8 mouse cellular contexts compared by ENCODE assay signal in the genomic region with DNA sequence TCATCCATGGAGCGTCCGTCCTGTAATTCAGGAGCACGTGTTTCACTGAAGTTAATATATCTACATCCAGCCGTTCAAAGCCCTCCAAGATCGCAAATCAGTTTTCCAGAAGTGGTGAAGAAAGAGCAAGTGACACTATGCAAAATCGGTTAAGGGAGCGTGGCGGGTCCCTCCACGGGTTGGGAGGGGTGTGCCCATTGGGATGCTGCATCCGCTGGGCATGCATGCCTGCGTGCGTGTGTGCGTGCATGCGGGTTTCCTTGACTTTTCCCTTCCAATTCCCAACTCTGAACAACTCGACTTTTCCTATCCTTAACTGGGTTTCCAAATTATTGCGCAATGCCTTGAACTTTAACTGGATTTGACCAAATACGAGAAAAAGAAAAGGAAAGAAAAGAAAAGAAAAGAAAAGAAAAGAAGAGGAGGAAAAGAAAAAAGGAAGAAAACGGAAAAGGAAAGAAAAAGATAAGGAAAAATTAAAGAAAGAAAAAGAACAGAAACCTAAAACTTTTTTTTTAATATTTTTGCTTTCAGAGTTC. TPM values are rescaled to one million over a fixed set of nuclear protein-coding genes. Genes with fewer than 3 reads are reported as not detected.
DNase-seq lines count a peak whose midpoint lies in the region; ATAC-seq and TF ChIP-seq lines count a peak whose summit lies in the region.

No protein-coding gene starts in this region.

- peaks cover 3% of the 10 kb centered on the region; the same call in 1 of the 2 replicates for H3K4me1 ChIP-seq in heart, embryonic 11.5 days (ENCODE audit: control insufficient read depth, insufficient read depth, low read length)
- H3K4me1 ChIP-seq in embryonic facial prominence, embryonic 14.5 days (ENCODE audit: control insufficient read depth, insufficient read depth, low read length) = peaks cover 7% of the 10 kb centered on the region
- peaks cover 6% of the 10 kb centered on the region; the same call in 1 of the 2 replicates for H3K4me1 ChIP-seq in hindbrain, postnatal 0 days (ENCODE audit: insufficient read depth, low read length)
- H3K4me1 ChIP-seq in midbrain, embryonic 14.5 days (ENCODE audit: control insufficient read depth, insufficient read depth, low read length) = peaks cover 13% of the 10 kb centered on the region; the same call in 1 of the 2 replicates

- WGBS in heart, embryonic 11.5 days (ENCODE audit: insufficient replicate concordance) = 7% methylated on average over 18 of the region's 18 CpGs
- 6% methylated on average over 18 of the region's 18 CpGs for whole genome bisulfite sequencing in embryonic facial prominence, embryonic 14.5 days
- 4% methylated on average over 18 of the region's 18 CpGs for WGBS in hindbrain, postnatal 0 days
- 6% methylated on average over 18 of the region's 18 CpGs for WGBS in midbrain, embryonic 14.5 days

- H3K9me3 ChIP-seq in heart, embryonic 11.5 days (replicated peaks; ENCODE audit: control insufficient read depth, low read length) = no peaks in the 10 kb centered on the region
- no peaks in the 10 kb centered on the region for H3K9me3 ChIP-seq in embryonic facial prominence, embryonic 14.5 days (ENCODE audit: control insufficient read depth, low read length)
- no peaks in the 10 kb centered on the region for H3K9me3 ChIP-seq in hindbrain, postnatal 0 days (ENCODE audit: low read length)
- H3K9me3 ChIP-seq in midbrain, embryonic 14.5 days (ENCODE audit: control insufficient read depth, low read length) = no peaks in the 10 kb centered on the region

- TF ChIP-seq CTCF in hindbrain, postnatal 0 days (IDR thresholded peaks at IDR 0.05; ENCODE audit: low read depth) = no peak

- H3K36me3 ChIP-seq in heart, embryonic 11.5 days (ENCODE audit: control insufficient read depth, insufficient read depth, low read length) = no peaks in the 10 kb centered on the region
- H3K36me3 ChIP-seq in embryonic facial prominence, embryonic 14.5 days (ENCODE audit: control insufficient read depth, insufficient read depth, low read length) = no peaks in the 10 kb centered on the region
- H3K36me3 ChIP-seq in hindbrain, postnatal 0 days (ENCODE audit: insufficient read depth, low read length) = no peaks in the 10 kb centered on the region
- no peaks in the 10 kb centered on the region for H3K36me3 ChIP-seq in midbrain, embryonic 14.5 days (ENCODE audit: control insufficient read depth, insufficient read depth, low read length)

- DNase-seq in heart, postnatal 10 days = no peak
- no peak for DNase-seq in embryonic facial prominence, embryonic 14.5 days (ENCODE audit: low spot score)
- DNase-seq in hindbrain, postnatal 0 days (ENCODE audit: low spot score) = no peak
- no peak for DNase-seq in midbrain, embryonic 14.5 days
- no peak for DNase-seq in retina, embryonic 14.5 days (ENCODE audit: low spot score)
- no peak for DNase-seq in retina, postnatal 1 day
- no peak for DNase-seq in layer of hippocampus, postnatal 14 days (ENCODE audit: low spot score in 2 of 2)

- intact Hi-C loops in heart, postnatal 10 days (cut with DNase I) = loop anchor here (2.0 to 10.0 kb wide), 6 partner anchors 57 to 1077 kb away; no protein-coding TSS in a partner anchor

- peak overlapping the region; percentile 91 for H3K4me2 ChIP-seq in heart, embryonic 11.5 days
- peak overlapping the region; percentile 84 for H3K4me2 ChIP-seq in embryonic facial prominence, embryonic 14.5 days (ENCODE audit: low read depth, low read length)
- peak overlapping the region; percentile 90 for H3K4me2 ChIP-seq in hindbrain, postnatal 0 days (ENCODE audit: low read depth, low read length)
- peak overlapping the region; percentile 92 for H3K4me2 ChIP-seq in midbrain, embryonic 14.5 days (ENCODE audit: low read length)

- H3K9ac ChIP-seq in heart, embryonic 11.5 days (ENCODE audit: low read depth, low read length) = no peak overlapping the region
- peak overlapping the region; percentile 66 for H3K9ac ChIP-seq in embryonic facial prominence, embryonic 14.5 days (ENCODE audit: low read depth, low read length)
- 0 out of 2 replicates have a peak overlapping the region, but pooled peaks have one; percentile 9 for H3K9ac ChIP-seq in hindbrain, postnatal 0 days (replicated peaks; ENCODE audit: low read length)
- no peak overlapping the region for H3K9ac ChIP-seq in midbrain, embryonic 14.5 days (replicated peaks; ENCODE audit: low read length)

- ATAC-seq in heart, embryonic 11.5 days (replicated peaks; ENCODE audit: insufficient number of reproducible peaks, low FRiP score, low TSS enrichment) = no peak
- no peak for ATAC-seq in embryonic facial prominence, embryonic 14.5 days (ENCODE audit: low read depth)
- peak; percentile 21; the same call in 1 of the 2 replicates for ATAC-seq in hindbrain, postnatal 0 days
- peak; percentile 40 for ATAC-seq in midbrain, embryonic 14.5 days (ENCODE audit: low FRiP score, low TSS enrichment)

- peaks cover 36% of the 10 kb centered on the region for H3K27me3 ChIP-seq in heart, embryonic 11.5 days (ENCODE audit: control insufficient read depth, insufficient read depth, low read length)
- peaks cover 30% of the 10 kb centered on the region for H3K27me3 ChIP-seq in embryonic facial prominence, embryonic 14.5 days (replicated peaks; ENCODE audit: control insufficient read depth, insufficient read depth, low read length)
- H3K27me3 ChIP-seq in hindbrain, postnatal 0 days (ENCODE audit: insufficient read depth, low read length) = peaks cover 25% of the 10 kb centered on the region; the same call in 1 of the 2 replicates
- H3K27me3 ChIP-seq in midbrain, embryonic 14.5 days (ENCODE audit: control insufficient read depth, insufficient read depth, low read length) = peaks cover 48% of the 10 kb centered on the region

- peak overlapping the region; percentile 48 for H3K4me3 ChIP-seq in heart, embryonic 11.5 days (ENCODE audit: low read depth, low read length)
- H3K4me3 ChIP-seq in embryonic facial prominence, embryonic 14.5 days (ENCODE audit: low read depth, low read length) = peak overlapping the region; percentile 60
- peak overlapping the region; percentile 48 for H3K4me3 ChIP-seq in hindbrain, postnatal 0 days (ENCODE audit: low read length)
- peak overlapping the region; percentile 42 for H3K4me3 ChIP-seq in midbrain, embryonic 14.5 days (replicated peaks; ENCODE audit: low read depth, low read length)

- H3K27ac ChIP-seq in heart, embryonic 11.5 days (ENCODE audit: low read depth, low read length) = no peak overlapping the region
- peak overlapping the region; percentile 50; the same call in 1 of the 2 replicates for H3K27ac ChIP-seq in embryonic facial prominence, embryonic 14.5 days (replicated peaks; ENCODE audit: low read depth, low read length)
- no peak overlapping the region for H3K27ac ChIP-seq in hindbrain, postnatal 0 days
- no peak overlapping the region for H3K27ac ChIP-seq in midbrain, embryonic 14.5 days (replicated peaks; ENCODE audit: low read depth, low read length)

RNA-seq across cellular contexts. Expression of a gene that starts 1.2 kb away (rescaled TPM):
- polyA plus RNA-seq in heart, embryonic 11.5 days (2014; fragmentation: Nextera tagmentation; extraction: Ambion mirVana) = 0.27 and 0.44 TPM in 2 replicates
- total RNA-seq in heart, postnatal 10 days (2021) = 10 to 100 TPM; 24.6 to 30.9 TPM
- polyA plus RNA-seq in embryonic facial prominence, embryonic 14.5 days (2014; fragmentation: Nextera tagmentation; extraction: Ambion mirVana) = 24.2 and 24.6 TPM in 2 replicates
- 0.47 TPM in 1 of 2 replicates, not detected in the other for total RNA-seq in hindbrain, postnatal 0 days (2014; rRNA removed)
- 0.19 and 0.43 TPM in 2 replicates for polyA plus RNA-seq in hindbrain, postnatal 0 days (2015; fragmentation: Nextera tagmentation; extraction: Ambion mirVana)
- 0.49 TPM in 1 of 2 replicates, not detected in the other for polyA plus RNA-seq in midbrain, embryonic 14.5 days (2014; fragmentation: Nextera tagmentation; extraction: Ambion mirVana)
- total RNA-seq in layer of hippocampus, postnatal 14 days (2021) = not detected

Comparison
In these comparisons a context has a peak if more than half of its experiments do, and no peak if none do; other contexts are left out.
1. ATAC-seq: peak in hindbrain, postnatal 0 days (single experiment) and midbrain, embryonic 14.5 days (single experiment); none in heart, embryonic 11.5 days (single experiment) and embryonic facial prominence, embryonic 14.5 days (single experiment).
2. H3K9ac ChIP-seq: peak in embryonic facial prominence, embryonic 14.5 days (single experiment) and hindbrain, postnatal 0 days (single experiment); none in heart, embryonic 11.5 days (single experiment) and midbrain, embryonic 14.5 days (single experiment).
3. RNA of a gene that starts 1.2 kb away (polyA plus RNA-seq): 24.2 to 24.6 TPM in embryonic facial prominence, embryonic 14.5 days; 0.49 TPM in midbrain, embryonic 14.5 days, 0.27 to 0.44 TPM in heart, embryonic 11.5 days and 0.19 to 0.43 TPM in hindbrain, postnatal 0 days; every median in the first group is over 10 times any median in the second.
4. Peak in every context shown above with its lines, with median percentiles within 50 percentile points of each other: H3K4me2 ChIP-seq and H3K4me3 ChIP-seq.